Mouse (Mus musculus): ENCODE results near the gene Vmn2r93. TPM values are rescaled to one million over a fixed set of nuclear protein-coding genes. Genes with fewer than 3 reads are reported as not detected.

Vmn2r93 gene
- polyA plus RNA-seq (2016; fragmentation: Nextera tagmentation; extraction: Ambion mirVana): not detected in 2 replicates

DNA sequence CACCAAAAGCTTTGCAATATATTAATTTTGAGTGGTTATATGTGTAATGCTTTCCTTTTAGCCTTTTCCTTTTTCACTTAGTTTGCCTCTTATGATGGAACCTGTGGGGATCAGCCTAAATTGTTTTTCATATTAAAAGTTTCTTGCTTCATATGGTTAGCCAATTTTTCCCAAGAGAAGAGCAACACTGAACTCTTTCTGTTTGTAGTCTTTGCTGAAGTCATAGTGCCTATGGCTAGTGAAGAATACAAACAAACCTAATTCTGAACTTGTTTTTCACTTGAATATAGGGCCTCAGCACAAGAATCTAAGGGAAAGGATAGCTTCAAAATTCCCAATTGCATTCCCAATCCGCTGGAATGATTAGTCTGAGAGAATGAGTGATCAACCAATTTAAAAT is at the start of gene Vmn2r93:
Gene Vmn2r93, plus strand, starts transcription at position 301 of the 400 bp plus-strand sequence.
- H3K27ac ChIP-seq: no peak within 1 kb of the TSS
- WGBS: 49% methylated on average over 1 of the region's 1 CpGs

DNA sequence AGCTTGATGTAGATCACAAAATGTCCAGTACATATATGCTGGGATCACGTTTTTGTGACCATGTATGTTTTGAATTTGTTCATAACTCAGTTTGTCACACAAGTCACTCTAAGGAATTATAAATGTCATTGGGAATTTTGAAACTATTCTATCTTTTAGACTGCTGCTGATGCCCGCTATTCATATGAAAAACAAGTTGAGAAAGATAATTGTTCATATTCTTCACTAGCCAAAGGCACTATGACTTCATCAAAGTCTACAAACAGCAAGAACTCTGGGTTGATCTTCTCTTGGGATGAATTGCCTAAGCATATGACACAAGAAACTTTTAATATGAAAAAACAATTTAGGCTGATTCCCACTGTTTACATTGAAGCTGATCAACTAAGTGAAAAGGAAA is 20.2 kb upstream of the Vmn2r93 start, which contains the start of gene Vmn2r94:
Gene Vmn2r94, minus strand, starts transcription at position 101 of the 400 bp plus-strand sequence.
- Histone ChIP-seq H3K4me3 (no peak within 1 kb of the TSS), H3K9me3 (replicated peaks) (peaks cover 12% of the 10 kb centered on the region), H3K4me2 (replicated peaks) (no peak within 1 kb of the TSS), H3K27ac (no peak within 1 kb of the TSS), H3K9ac (no peak within 1 kb of the TSS), H3K36me3 (no peaks in the 10 kb centered on the region), H3K4me1 (no peaks in the 10 kb centered on the region), H3K27me3 (no peaks in the 10 kb centered on the region)
- no peak for ATAC-seq (ENCODE audit: low FRiP score)
- WGBS: 64% methylated on average over 2 of the region's 2 CpGs

More for the DNA sequence above, at the start of gene Vmn2r93:
- H3K27me3 ChIP-seq: no peaks in the 10 kb centered on the region
- H3K4me2 ChIP-seq (replicated peaks): no peak within 1 kb of the TSS
- no peak within 1 kb of the TSS for H3K9ac ChIP-seq
- no peak within 1 kb of the TSS for H3K4me3 ChIP-seq
- no peaks in the 10 kb centered on the region for H3K4me1 ChIP-seq
- no peaks in the 10 kb centered on the region for H3K36me3 ChIP-seq
- ATAC-seq (ENCODE audit: low FRiP score): no peak
- 0 out of 2 replicates have a peak, but pooled peaks cover 4% of the 10 kb centered on the region for H3K9me3 ChIP-seq (replicated peaks)

DNA sequence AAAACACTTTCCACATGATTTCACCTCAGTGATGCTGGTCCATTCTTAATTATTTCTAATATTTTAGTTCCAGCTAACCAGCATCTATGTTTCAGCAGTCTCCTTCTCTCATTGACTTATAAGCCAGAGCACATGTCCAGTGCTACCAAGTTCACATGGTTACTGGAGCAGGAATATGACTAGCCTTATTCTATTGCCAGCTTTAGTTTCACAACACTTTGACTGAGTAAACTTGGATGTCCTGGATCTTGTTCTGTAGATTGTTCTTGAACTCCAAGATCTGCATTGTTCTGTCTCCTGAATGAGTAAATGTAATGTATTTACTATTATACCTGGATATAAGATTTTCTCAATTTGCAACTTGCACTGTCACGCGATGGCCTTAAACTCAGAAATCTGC is 25.1 kb downstream of the Vmn2r93 start:
- no peak overlapping the region for H3K4me3 ChIP-seq
- H3K27ac ChIP-seq: no peak overlapping the region
- no peak overlapping the region for H3K4me2 ChIP-seq (replicated peaks)
- peaks cover 3% of the 10 kb centered on the region; the same call in 1 of the 2 replicates for H3K9me3 ChIP-seq (replicated peaks)
- H3K36me3 ChIP-seq: no peaks in the 10 kb centered on the region
- H3K9ac ChIP-seq: no peak overlapping the region
- 85% methylated on average over 2 of the region's 2 CpGs for WGBS
- H3K27me3 ChIP-seq: no peaks in the 10 kb centered on the region
- no peak for ATAC-seq (ENCODE audit: low FRiP score)
- H3K4me1 ChIP-seq: no peaks in the 10 kb centered on the region

DNA sequence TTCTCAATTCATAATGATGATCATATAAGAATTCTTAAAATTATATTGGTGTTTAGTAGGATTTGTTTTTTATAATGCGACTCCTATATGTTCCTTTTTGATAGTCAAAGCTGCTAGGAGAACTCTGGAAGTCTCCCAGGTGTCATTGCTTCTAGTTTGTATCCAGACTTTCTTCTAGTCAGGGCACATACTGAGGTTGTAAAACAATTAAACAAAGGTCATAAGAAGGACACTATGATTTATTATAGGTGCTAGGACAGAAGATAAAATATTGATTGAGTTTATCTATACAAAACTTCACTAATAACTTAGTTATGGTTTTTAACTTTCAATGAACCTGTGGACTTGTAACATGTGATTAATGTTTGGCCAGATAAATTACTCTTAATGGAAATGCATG is 62.1 kb downstream of the Vmn2r93 start:
- H3K27me3 ChIP-seq: no peaks in the 10 kb centered on the region
- no peak overlapping the region for H3K4me3 ChIP-seq
- H3K4me1 ChIP-seq: no peaks in the 10 kb centered on the region
- H3K9me3 ChIP-seq (replicated peaks): peaks cover 5% of the 10 kb centered on the region; the same call in 1 of the 2 replicates
- no peaks in the 10 kb centered on the region for H3K36me3 ChIP-seq
- no peak overlapping the region for H3K27ac ChIP-seq
- H3K9ac ChIP-seq: no peak overlapping the region
- ATAC-seq (ENCODE audit: low FRiP score): no peak
- WGBS: 53% methylated on average over 1 of the region's 1 CpGs
- H3K4me2 ChIP-seq (replicated peaks): no peak overlapping the region

DNA sequence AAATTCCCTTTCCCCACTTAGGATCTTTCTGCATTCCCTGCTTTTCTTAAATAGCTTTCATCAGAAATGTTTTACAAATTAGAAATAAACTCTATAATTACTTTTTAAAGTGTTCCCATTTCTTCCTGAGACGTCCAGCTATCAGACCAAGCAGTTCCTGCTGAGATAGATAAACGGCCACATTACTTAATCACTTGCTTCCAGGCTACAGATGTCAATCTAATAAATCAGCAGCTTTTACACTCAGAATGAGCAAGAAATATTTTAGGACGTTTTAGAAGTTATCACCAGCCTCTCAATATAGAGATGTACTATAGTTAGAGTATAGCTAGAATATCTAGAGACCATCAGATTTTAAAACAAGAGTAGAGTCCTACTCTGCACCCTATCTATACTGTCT is 62.7 kb downstream of the Vmn2r93 start:
- 52% methylated on average over 3 of the region's 3 CpGs for WGBS

More for the DNA sequence above, 62.7 kb downstream of the Vmn2r93 start:
- Histone ChIP-seq H3K27ac (no peak overlapping the region), H3K36me3 (no peaks in the 10 kb centered on the region), H3K9ac (no peak overlapping the region), H3K27me3 (no peaks in the 10 kb centered on the region), H3K4me2 (replicated peaks) (no peak overlapping the region), H3K9me3 (replicated peaks) (peaks cover 7% of the 10 kb centered on the region; the same call in 1 of the 2 replicates), H3K4me1 (no peaks in the 10 kb centered on the region), H3K4me3 (no peak overlapping the region)
- ATAC-seq (ENCODE audit: low FRiP score): no peak

Other genes with a start within 250 kb of the Vmn2r93 start
- gene Vmn2r124, start 248.7 kb upstream of the Vmn2r93 start, polyA plus RNA-seq (2016; fragmentation: Nextera tagmentation; extraction: Ambion mirVana): not detected in 2 replicates
- not detected in 2 replicates for gene Vmn2r91, start 213.1 kb upstream of the Vmn2r93 start, polyA plus RNA-seq (2016; fragmentation: Nextera tagmentation; extraction: Ambion mirVana)
- not detected in 2 replicates for gene Vmn2r92, start 146.2 kb upstream of the Vmn2r93 start, polyA plus RNA-seq (2016; fragmentation: Nextera tagmentation; extraction: Ambion mirVana)
- not detected in 2 replicates for gene Vmn2r94, start 20.3 kb upstream of the Vmn2r93 start, polyA plus RNA-seq (2016; fragmentation: Nextera tagmentation; extraction: Ambion mirVana)
- gene Vmn2r95, start 126.0 kb downstream of the Vmn2r93 start, polyA plus RNA-seq (2016; fragmentation: Nextera tagmentation; extraction: Ambion mirVana): not detected in 2 replicates